Mouse (Mus musculus) splenic B cell, adult 2 months (primary cell): ENCODE measurements around the gene Gtf3c1.
"Not testable (repeated sequence)": the region's sequence is repeated elsewhere in the genome, so short reads cannot be mapped to it uniquely, and the experiment has no call there.

Experiments used
- DNase-seq: peaks from one replicate; pipeline ENCODE4 v3.0.0-alpha.2; 2011; ENCODE audit warnings: low read depth, low spot score
- H3K27me3 ChIP-seq: 2 replicates; pipeline ENCODE4 v1.6.1; 2012; ENCODE audit warnings: mild to moderate bottlenecking, low read length, moderate library complexity, mixed read lengths; ENCODE audit not compliant: control insufficient read depth, poor library complexity, insufficient read depth, severe bottlenecking
- H3K36me3 ChIP-seq: 2 replicates; pipeline ENCODE4 v1.6.1; 2012; ENCODE audit warnings: mild to moderate bottlenecking, low read length, moderate library complexity, mixed read lengths; ENCODE audit not compliant: control insufficient read depth, poor library complexity, insufficient read depth, severe bottlenecking

The Gtf3c1 gene

GRCm38 (mm10) chr7:125722127-125722526 lies 14.5 kb upstream of the Gtf3c1 start:
- DNase-seq, result peak; percentile 27
- no peaks in the 10 kb centered on the region for H3K36me3 ChIP-seq
- H3K27me3 ChIP-seq, result no peaks in the 10 kb centered on the region

GRCm38 (mm10) chr7:125721033-125721432 lies 13.5 kb upstream of the Gtf3c1 start:
- Histone ChIP-seq H3K36me3 (no peaks in the 10 kb centered on the region), H3K27me3 (no peaks in the 10 kb centered on the region)
- DNase-seq, result no peak

- Histone ChIP-seq H3K36me3 (no peaks in the 10 kb centered on the region), H3K27me3 (no peaks in the 10 kb centered on the region)
- DNase-seq, result no peak
Observed at GRCm38 (mm10) chr7:125720370-125720769, 12.8 kb upstream of the Gtf3c1 start.

GRCm38 (mm10) chr7:125717612-125718011 lies 10.0 kb upstream of the Gtf3c1 start:
- H3K36me3 ChIP-seq, result no peaks in the 10 kb centered on the region
- H3K27me3 ChIP-seq, result no peaks in the 10 kb centered on the region
- no peak for DNase-seq

GRCm38 (mm10) chr7:125716724-125717123 lies 9.1 kb upstream of the Gtf3c1 start:
- H3K27me3 ChIP-seq, result no peaks in the 10 kb centered on the region
- no peak for DNase-seq
- H3K36me3 ChIP-seq, result no peaks in the 10 kb centered on the region

- H3K27me3 ChIP-seq, result no peaks in the 10 kb centered on the region
- no peak for DNase-seq
- no peaks in the 10 kb centered on the region for H3K36me3 ChIP-seq
Observed at GRCm38 (mm10) chr7:125714803-125715202, 7.2 kb upstream of the Gtf3c1 start.

- not testable (repeated sequence) for H3K27me3 ChIP-seq, H3K36me3 ChIP-seq, DNase-seq
Observed at GRCm38 (mm10) chr7:125713542-125714055, 6.0 kb upstream of the Gtf3c1 start.

GRCm38 (mm10) chr7:125708100-125708499 lies 520 bp upstream of the Gtf3c1 start:
- Histone ChIP-seq H3K36me3 (no peaks in the 10 kb centered on the region; the same call in 1 of the 2 replicates), H3K27me3 (no peaks in the 10 kb centered on the region)
- no peak for DNase-seq

GRCm38 (mm10) chr7:125707186-125707585 lies 394 bp downstream of the Gtf3c1 start:
- DNase-seq, result no peak
- peaks cover 3% of the 10 kb centered on the region for H3K36me3 ChIP-seq
- H3K27me3 ChIP-seq, result no peaks in the 10 kb centered on the region

- Histone ChIP-seq H3K27me3 (no peaks in the 10 kb centered on the region), H3K36me3 (peaks cover 30% of the 10 kb centered on the region)
Observed at GRCm38 (mm10) chr7:125702791-125703190, 4.8 kb downstream of the Gtf3c1 start.

GRCm38 (mm10) chr7:125694056-125694455 lies 13.5 kb downstream of the Gtf3c1 start:
- no peaks in the 10 kb centered on the region for H3K27me3 ChIP-seq
- no peak for DNase-seq
- peaks cover 24% of the 10 kb centered on the region for H3K36me3 ChIP-seq

More at GRCm38 (mm10) chr7:125702791-125703190, 4.8 kb downstream of the Gtf3c1 start:
- no peak for DNase-seq

GRCm38 (mm10) chr7:125690516-125690915 lies 17.1 kb downstream of the Gtf3c1 start:
- no peak for DNase-seq
- Histone ChIP-seq H3K36me3 (peaks cover 9% of the 10 kb centered on the region), H3K27me3 (no peaks in the 10 kb centered on the region)

GRCm38 (mm10) chr7:125679936-125680335 lies 27.6 kb downstream of the Gtf3c1 start:
- no peaks in the 10 kb centered on the region for H3K27me3 ChIP-seq
- peaks cover 6% of the 10 kb centered on the region for H3K36me3 ChIP-seq
- DNase-seq, result peak; percentile 64

GRCm38 (mm10) chr7:125678756-125679155 lies 28.8 kb downstream of the Gtf3c1 start:
- Histone ChIP-seq H3K27me3 (no peaks in the 10 kb centered on the region), H3K36me3 (peaks cover 10% of the 10 kb centered on the region)
- DNase-seq, result no peak

GRCm38 (mm10) chr7:125674916-125675315 lies 32.7 kb downstream of the Gtf3c1 start:
- H3K27me3 ChIP-seq, result no peaks in the 10 kb centered on the region
- H3K36me3 ChIP-seq, result peaks cover 10% of the 10 kb centered on the region
- DNase-seq, result peak; percentile 76

GRCm38 (mm10) chr7:125671396-125671795 lies 36.2 kb downstream of the Gtf3c1 start:
- H3K27me3 ChIP-seq, result no peaks in the 10 kb centered on the region

More at GRCm38 (mm10) chr7:125671396-125671795, 36.2 kb downstream of the Gtf3c1 start:
- no peak for DNase-seq
- peaks cover 22% of the 10 kb centered on the region for H3K36me3 ChIP-seq
